Mouse (Mus musculus) cortical plate, adult 2 months (tissue): Measurements from ENCODE around the gene Homer2. TPM values are rescaled to one million over a fixed set of nuclear protein-coding genes. Genes with fewer than 3 reads are reported as not detected.
A peak's percentile ranks its signal among the peaks of the same experiment; 100 is the strongest.

Experiments
- H3K27ac ChIP-seq: fragments of 200-500 bp; 2 replicates; pipeline ENCODE4 v1.5.1; 2012; ENCODE audit warnings: low read length, control low read depth, inconsistent platforms; ENCODE audit not compliant: insufficient read depth
- H3K4me1 ChIP-seq: fragments of 200-500 bp; 2 replicates; pipeline ENCODE4 v1.6.1; 2011; ENCODE audit warnings: low read length; ENCODE audit not compliant: control insufficient read depth, insufficient read depth
- H3K4me3 ChIP-seq: fragments of 200-500 bp; 2 replicates; pipeline ENCODE4 v1.5.1; 2011; ENCODE audit warnings: mild to moderate bottlenecking, low read length, control low read depth; ENCODE audit not compliant: insufficient read depth
- CTCF ChIP-seq: fragments of 200-500 bp; IDR thresholded peaks from 2 replicates; pipeline ENCODE4 v1.5.1; 2011; ENCODE audit warnings: mild to moderate bottlenecking, control low read depth, low read length; ENCODE audit not compliant: insufficient read depth; ENCODE audit errors: extremely low read depth
- POLR2A ChIP-seq: fragments of 200-500 bp; IDR thresholded peaks from 2 replicates; pipeline ENCODE4 v1.6.1; 2011; ENCODE audit warnings: mild to moderate bottlenecking, low read length, control low read depth; ENCODE audit not compliant: insufficient read depth; ENCODE audit errors: extremely low read depth
- polyA plus RNA-seq: library from polyadenylated mRNA; depleted of rRNA; stranded (reverse); fragments of >200 nt; gene quantifications from 2 replicates; pipeline ENCODE4 v1.2.3, GENCODE M21; 2012; rRNA removed

The Homer2 gene
- polyA plus RNA-seq, 1 experiment: 30.8 TPM

- no peaks in the 10 kb centered on the region for H3K4me1 ChIP-seq
- no peak overlapping the region for H3K4me3 ChIP-seq
- TF ChIP-seq CTCF (no peak), POLR2A (no peak)
- H3K27ac ChIP-seq: no peak overlapping the region
Observed at GRCm38 (mm10) chr7:81557252-81557984, 149.9 kb downstream of the Homer2 start.

- TF ChIP-seq CTCF (no peak), POLR2A (no peak)
- H3K4me1 ChIP-seq: no peaks in the 10 kb centered on the region
- H3K27ac ChIP-seq: no peak overlapping the region
- no peak overlapping the region for H3K4me3 ChIP-seq
Observed at GRCm38 (mm10) chr7:81556839-81557238, 150.5 kb downstream of the Homer2 start.

- H3K27ac ChIP-seq: no peak overlapping the region
- TF ChIP-seq CTCF: peak; percentile 23; the same call in 1 of the 2 replicates
- no peak for TF ChIP-seq POLR2A
- H3K4me3 ChIP-seq: no peak overlapping the region
- no peaks in the 10 kb centered on the region for H3K4me1 ChIP-seq
Observed at GRCm38 (mm10) chr7:81554369-81554768, 153.0 kb downstream of the Homer2 start.

- TF ChIP-seq CTCF (no peak), POLR2A (no peak)
- H3K4me1 ChIP-seq: no peaks in the 10 kb centered on the region
Observed at GRCm38 (mm10) chr7:81553589-81553988, 153.7 kb downstream of the Homer2 start.

More at GRCm38 (mm10) chr7:81553589-81553988, 153.7 kb downstream of the Homer2 start:
- H3K4me3 ChIP-seq: no peak overlapping the region
- no peak overlapping the region for H3K27ac ChIP-seq

Other genes with a start within 250 kb of the Homer2 start
- 154 and 172 TPM in 2 replicates for gene Ap3b2, start 213.6 kb downstream of the Homer2 start, polyA plus RNA-seq
- not detected in 2 replicates for gene BC048679, start 209.2 kb downstream of the Homer2 start, polyA plus RNA-seq
- 0.11 and 0.13 TPM in 2 replicates for gene Fsd2, start 140.6 kb downstream of the Homer2 start, polyA plus RNA-seq
- 19.9 and 22.3 TPM in 2 replicates for gene Whamm, start 136.3 kb downstream of the Homer2 start, polyA plus RNA-seq
- 80.4 and 87.9 TPM in 2 replicates for gene Ramac, start 55.4 kb upstream of the Homer2 start, polyA plus RNA-seq
- 30.9 and 35.0 TPM in 2 replicates for gene 3110040N11Rik, start 82.0 kb upstream of the Homer2 start, polyA plus RNA-seq
- gene Btbd1, start 121.9 kb upstream of the Homer2 start, polyA plus RNA-seq: 99.6 and 99.9 TPM in 2 replicates
- gene Gm10160, start 148.3 kb upstream of the Homer2 start, polyA plus RNA-seq: not detected in 2 replicates
- 37.1 and 43.4 TPM in 2 replicates for gene Tm6sf1, start 151.5 kb upstream of the Homer2 start, polyA plus RNA-seq
- gene Hdgfl3, start 226.9 kb upstream of the Homer2 start, polyA plus RNA-seq: 40.4 and 40.9 TPM in 2 replicates